Mouse (Mus musculus) lung, embryonic 14.5 days (tissue): Measurements from ENCODE around the gene Snn. TPM values are rescaled to one million over a fixed set of nuclear protein-coding genes. Genes with fewer than 3 reads are reported as not detected.

Source experiments
- ATAC-seq: fragments of 200-750 bp; cut with Nextera tagmentation; 2 replicates; pipeline ENCODE4 v1.8.0; 2017; ENCODE audit warnings: mild to moderate bottlenecking, moderate TSS enrichment, moderate library complexity; ENCODE audit not compliant: insufficient read depth
- DNase-seq: peaks from one replicate; pipeline ENCODE4 v3.0.0-alpha.2; 2015
- H3K27ac ChIP-seq: fragments of 300-500 bp; sonication (generic); 2 replicates; pipeline ENCODE4 v1.5.1; 2014; ENCODE audit warnings: low read depth, mild to moderate bottlenecking, moderate library complexity
- H3K27me3 ChIP-seq: fragments of 300-500 bp; sonication (generic); 2 replicates; pipeline ENCODE4 v1.6.1; 2014; ENCODE audit warnings: low read length, control low read depth; ENCODE audit not compliant: insufficient read depth
- H3K36me3 ChIP-seq: fragments of 300-500 bp; sonication (generic); 2 replicates; pipeline ENCODE4 v1.6.1; 2014; ENCODE audit warnings: control low read depth; ENCODE audit not compliant: insufficient read depth
- H3K4me1 ChIP-seq: fragments of 300-500 bp; sonication (generic); 2 replicates; pipeline ENCODE4 v1.6.1; 2014; ENCODE audit warnings: antibody characterized with exemption, control low read depth; ENCODE audit not compliant: insufficient read depth
- H3K4me2 ChIP-seq: fragments of 300-500 bp; sonication (generic); 2 replicates; pipeline ENCODE4 v1.6.1; 2014; ENCODE audit warnings: mild to moderate bottlenecking
- H3K4me3 ChIP-seq: fragments of 300-500 bp; sonication (generic); 2 replicates; pipeline ENCODE4 v1.5.1; 2014; ENCODE audit warnings: low read depth, low read length
- H3K9ac ChIP-seq: fragments of 300-500 bp; sonication (generic); 2 replicates; pipeline ENCODE4 v1.6.1; 2014
- H3K9me3 ChIP-seq: fragments of 300-500 bp; sonication (generic); 2 replicates; pipeline ENCODE4 v1.6.1; 2016; ENCODE audit warnings: low read depth, low read length, control low read depth
- CTCF ChIP-seq: IDR thresholded peaks from 2 replicates; pipeline ENCODE4 v1.5.1; 2016; ENCODE audit warnings: antibody characterized with exemption, low read depth
- WGBS: fragments of 180-500 bp; shearing (Covaris S2); extraction: QIAGEN DNeasy Blood & Tissue Kit; methylation state at CpG from one replicate; pipeline ENCODE4 v1.1.7; 2014; 5-methylcytosine and 5-hydroxymethylcytosine counted together
- polyA plus RNA-seq: library from polyadenylated mRNA; unstranded; fragments of >200 nt; fragmentation: Nextera tagmentation; extraction: Ambion mirVana; gene quantifications from 2 replicates; pipeline ENCODE4 v1.2.1, GENCODE M21; 2014

Snn gene
- polyA plus RNA-seq, 1 experiment from 2014 or later: 57.7 TPM

DNA sequence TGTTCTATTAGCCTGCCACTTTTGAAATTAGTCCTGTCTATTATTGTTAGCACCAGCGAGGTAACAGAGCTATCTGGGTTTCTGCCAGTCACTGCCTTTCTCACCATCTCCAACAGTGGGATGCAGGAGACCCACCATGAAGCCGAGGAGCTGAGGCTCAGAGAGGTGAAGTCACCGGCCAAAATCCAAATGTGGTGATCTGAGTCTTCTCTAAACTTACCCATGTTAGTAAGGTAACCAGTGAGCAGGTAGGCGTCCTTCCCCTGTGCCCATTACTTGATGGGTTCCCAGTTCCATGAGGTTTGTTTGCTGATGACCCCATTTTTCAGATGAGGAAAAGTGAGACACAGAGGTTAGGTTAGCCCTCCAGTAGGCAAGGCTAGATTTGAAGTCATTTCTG, 3.6 kb downstream of the Snn start:
- no peak overlapping the region for H3K4me3 ChIP-seq
- ATAC-seq (no peak), DNase-seq (no peak)
- no peak overlapping the region for H3K9ac ChIP-seq
- H3K27me3 ChIP-seq: no peaks in the 10 kb centered on the region
- no peak for TF ChIP-seq CTCF
- H3K4me1 ChIP-seq: peaks cover 35% of the 10 kb centered on the region
- H3K36me3 ChIP-seq: no peaks in the 10 kb centered on the region
- H3K9me3 ChIP-seq: no peaks in the 10 kb centered on the region
- no peak overlapping the region for H3K4me2 ChIP-seq
- WGBS: 87% methylated on average over 4 of the region's 4 CpGs
- no peak overlapping the region for H3K27ac ChIP-seq

DNA sequence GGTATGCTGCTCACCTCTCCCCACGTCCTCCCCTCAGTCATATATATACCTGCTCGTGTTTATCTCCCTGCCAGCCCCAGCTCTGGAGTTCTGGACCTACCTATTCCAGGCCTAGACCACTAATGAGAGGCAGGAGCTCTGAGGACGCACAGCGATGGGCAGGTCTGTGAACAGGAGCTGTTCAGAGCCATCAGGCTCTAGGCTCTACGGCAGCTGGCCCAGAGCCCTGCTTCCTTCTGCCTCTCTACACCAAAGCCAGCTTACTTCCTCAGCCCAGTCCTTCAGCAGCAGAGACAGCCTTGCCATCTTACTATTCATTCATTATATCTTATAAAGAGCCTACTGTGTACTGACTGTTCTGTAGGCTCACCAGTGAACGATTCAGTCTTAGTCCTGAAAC, 4.0 kb downstream of the Snn start:
- no peak overlapping the region for H3K4me3 ChIP-seq
- no peak overlapping the region for H3K4me2 ChIP-seq
- no peak for DNase-seq
- H3K9ac ChIP-seq: no peak overlapping the region
- H3K27ac ChIP-seq: no peak overlapping the region
- no peak for ATAC-seq
- TF ChIP-seq CTCF: no peak
- H3K36me3 ChIP-seq: no peaks in the 10 kb centered on the region
- no peaks in the 10 kb centered on the region for H3K27me3 ChIP-seq
- 86% methylated on average over 6 of the region's 6 CpGs for WGBS
- peaks cover 35% of the 10 kb centered on the region for H3K4me1 ChIP-seq
- H3K9me3 ChIP-seq: no peaks in the 10 kb centered on the region

DNA sequence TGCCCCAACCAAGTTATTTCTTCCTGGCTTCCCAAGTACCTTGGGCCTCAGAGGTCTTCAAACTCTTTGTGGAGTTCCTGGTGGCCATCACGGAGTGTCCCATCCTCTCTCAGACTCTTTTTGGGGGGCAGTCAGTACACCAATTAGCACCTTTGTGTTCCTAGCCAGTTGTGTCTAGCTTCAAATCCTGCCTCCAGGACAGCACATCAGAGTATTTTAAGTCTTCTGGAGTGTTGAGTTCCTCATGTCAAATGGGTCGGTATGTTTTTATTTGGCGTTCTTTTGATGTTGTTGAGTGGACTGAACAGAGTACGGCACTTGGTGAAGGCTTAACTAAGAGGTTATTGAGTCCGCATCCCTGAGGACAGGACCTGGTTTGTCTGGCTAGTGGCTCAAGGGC, 4.7 kb downstream of the Snn start:
- 49% methylated on average over 5 of the region's 5 CpGs for WGBS
- peak overlapping the region; percentile 68 for H3K4me2 ChIP-seq
- no peaks in the 10 kb centered on the region for H3K9me3 ChIP-seq
- H3K36me3 ChIP-seq: no peaks in the 10 kb centered on the region
- peak overlapping the region; percentile 40 for H3K9ac ChIP-seq
- ATAC-seq: no peak
- H3K4me1 ChIP-seq: peaks cover 35% of the 10 kb centered on the region
- TF ChIP-seq CTCF: no peak
- no peak for DNase-seq
- no peaks in the 10 kb centered on the region for H3K27me3 ChIP-seq
- H3K27ac ChIP-seq: peak overlapping the region; percentile 96
- H3K4me3 ChIP-seq: peak overlapping the region; percentile 86

DNA sequence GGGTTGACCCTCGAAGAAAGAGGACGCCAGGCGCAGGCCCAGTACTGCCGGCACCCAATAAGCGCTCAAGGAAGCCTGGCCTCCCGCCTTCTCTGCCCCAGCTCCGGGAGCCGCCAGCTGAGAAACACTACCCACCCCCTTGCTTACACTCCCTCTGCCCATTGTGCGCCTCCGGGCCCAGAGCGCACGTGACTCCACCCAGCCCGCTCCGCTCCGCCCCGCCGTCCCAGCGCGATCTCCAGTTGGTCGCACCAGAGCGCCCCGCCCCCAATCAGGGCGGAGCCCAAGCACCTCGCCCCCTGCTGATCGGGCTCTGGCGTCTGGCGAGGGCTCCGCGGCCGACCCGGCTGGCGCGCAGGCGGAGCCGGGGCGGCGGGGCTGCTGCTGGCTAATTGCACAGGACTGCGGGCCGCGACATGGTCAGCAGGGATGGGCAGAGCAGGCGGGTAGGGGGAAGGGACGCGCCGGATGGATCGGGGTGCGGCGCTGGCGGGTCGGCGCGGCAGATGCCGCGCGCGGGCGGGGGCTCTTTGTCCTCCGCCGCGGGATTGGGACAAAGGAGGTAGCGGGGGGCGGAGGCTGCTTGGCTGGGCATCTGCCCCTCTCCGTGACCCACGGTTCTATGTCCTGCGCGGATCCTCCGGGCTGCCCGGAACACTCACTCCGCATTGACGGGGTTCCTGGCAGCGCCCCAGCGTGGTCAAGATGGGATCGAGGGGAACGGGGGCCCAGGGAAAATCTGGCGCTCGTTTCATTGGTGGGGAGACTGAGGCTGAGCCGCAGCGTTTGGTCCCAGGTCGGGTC, 5.5 kb downstream of the Snn start, which contains the start of gene Litaf:
TSS of gene Litaf (minus strand) at position 129 of the 804 bp plus-strand sequence.
- ATAC-seq (peak; percentile 95), DNase-seq (peak; percentile 100)
- peak; percentile 3; the same call in 1 of the 2 replicates for TF ChIP-seq CTCF
- Histone ChIP-seq H3K4me1 (peaks cover 35% of the 10 kb centered on the region), H3K4me3 (peak within 1 kb of the TSS; percentile 86), H3K9ac (peak within 1 kb of the TSS; percentile 92), H3K9me3 (no peaks in the 10 kb centered on the region), H3K36me3 (0 out of 2 replicates have a peak, but pooled peaks cover 4% of the 10 kb centered on the region), H3K27me3 (no peaks in the 10 kb centered on the region), H3K4me2 (peak within 1 kb of the TSS; percentile 68), H3K27ac (peak within 1 kb of the TSS; percentile 96)
- WGBS: under 1% methylated on average over 78 of the region's 78 CpGs

DNA sequence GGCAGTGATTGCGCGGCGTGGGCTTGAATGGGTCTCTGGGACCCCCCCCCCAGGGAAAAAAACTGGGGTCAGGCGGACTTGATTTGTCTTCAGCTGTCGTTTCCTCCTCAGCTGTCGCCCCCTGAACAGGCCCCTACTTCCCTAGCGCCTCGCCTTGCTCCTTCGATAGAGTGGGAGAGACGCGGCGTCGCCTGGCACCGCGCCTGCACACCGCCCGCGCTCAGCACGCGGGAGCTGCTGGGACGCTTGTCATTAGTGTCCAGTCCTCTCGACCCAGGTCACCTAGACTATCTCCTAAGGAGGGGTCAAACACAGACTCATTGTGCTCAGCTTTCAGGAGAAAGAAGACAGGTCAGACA, 6.1 kb downstream of the Snn start:
- Histone ChIP-seq H3K4me3 (peak overlapping the region; percentile 86), H3K27ac (peak overlapping the region; percentile 96), H3K4me2 (peak overlapping the region; percentile 68), H3K36me3 (peaks cover 10% of the 10 kb centered on the region), H3K4me1 (peaks cover 35% of the 10 kb centered on the region), H3K27me3 (no peaks in the 10 kb centered on the region), H3K9ac (peak overlapping the region; percentile 92), H3K9me3 (no peaks in the 10 kb centered on the region)
- ATAC-seq (peak; percentile 35; the same call in 1 of the 2 replicates), DNase-seq (peak; percentile 89)
- no peak for TF ChIP-seq CTCF
- WGBS: under 1% methylated on average over 22 of the region's 22 CpGs

DNA sequence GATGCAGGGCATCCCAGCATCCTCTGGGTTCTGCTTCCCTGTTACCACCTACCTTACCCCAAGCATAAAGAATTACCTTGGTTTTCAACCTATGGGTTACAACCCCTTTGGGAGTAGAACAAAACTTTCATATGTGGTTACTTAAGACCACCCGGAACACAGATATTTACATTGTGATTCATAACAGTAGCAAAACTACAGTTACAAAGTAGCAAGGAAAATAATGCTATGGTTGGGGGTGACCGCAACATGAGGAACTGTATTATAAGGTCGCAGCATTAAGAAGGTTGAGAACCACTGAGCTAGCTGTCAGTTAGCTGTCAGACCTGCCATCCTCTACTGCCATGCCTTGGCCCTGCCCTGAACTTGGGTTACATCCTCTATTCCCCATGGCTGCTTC, 7.9 kb downstream of the Snn start:
- Histone ChIP-seq H3K9ac (no peak overlapping the region), H3K36me3 (peaks cover 29% of the 10 kb centered on the region), H3K4me3 (no peak overlapping the region), H3K4me2 (peak overlapping the region; percentile 68), H3K27me3 (no peaks in the 10 kb centered on the region), H3K27ac (no peak overlapping the region), H3K4me1 (peaks cover 26% of the 10 kb centered on the region), H3K9me3 (no peaks in the 10 kb centered on the region)
- DNase-seq (no peak), ATAC-seq (no peak)
- 92% methylated on average over 3 of the region's 3 CpGs for WGBS
- TF ChIP-seq CTCF: no peak

DNA sequence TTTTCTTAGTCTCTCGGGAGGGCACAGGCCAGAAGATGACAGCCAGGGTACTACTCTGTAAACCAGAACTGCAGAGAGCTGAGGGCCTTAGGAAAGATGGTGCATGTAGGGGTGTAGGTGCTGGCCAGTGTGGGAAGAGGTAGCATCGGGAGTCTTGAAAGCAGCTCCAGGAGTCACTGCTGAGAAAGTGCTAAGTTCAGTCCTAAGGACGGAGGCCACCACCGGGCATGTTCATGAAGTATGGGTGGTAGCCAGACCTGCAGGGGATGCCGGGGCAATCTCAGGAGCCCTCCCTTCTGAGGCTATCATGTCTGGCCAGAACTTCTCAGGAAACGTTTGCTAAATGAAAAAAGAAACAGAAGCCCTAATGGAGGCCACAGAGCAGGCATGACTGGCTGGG, 8.5 kb downstream of the Snn start:
- 47% methylated on average over 6 of the region's 6 CpGs for WGBS

More for the DNA sequence above, 8.5 kb downstream of the Snn start:
- Histone ChIP-seq H3K9me3 (no peaks in the 10 kb centered on the region), H3K4me1 (peaks cover 24% of the 10 kb centered on the region), H3K9ac (no peak overlapping the region), H3K27ac (peak overlapping the region; percentile 48; the same call in 1 of the 2 replicates), H3K4me2 (peak overlapping the region; percentile 25; the same call in 1 of the 2 replicates), H3K36me3 (peaks cover 34% of the 10 kb centered on the region), H3K4me3 (no peak overlapping the region), H3K27me3 (no peaks in the 10 kb centered on the region)
- TF ChIP-seq CTCF: no peak
- DNase-seq: no peak
- ATAC-seq: no peak
